Mouse (Mus musculus) gastrocnemius, postnatal 25 days (tissue): ENCODE results near the gene Aars2. TPM values are rescaled to one million over a fixed set of nuclear protein-coding genes. Genes with fewer than 3 reads are reported as not detected.

ENCODE experiments used
- DNase-seq: peaks from one replicate; pipeline ENCODE4 v3.0.0; 2022
- long read RNA-seq, 2 experiments: library from polyadenylated mRNA; stranded (forward); transcript quantifications; one replicate each; pipeline ENCODE4 v2.0.0; 2021
- total RNA-seq, 2 experiments: library from RNA; stranded (reverse); gene quantifications; 1 replicate in 1 of 2; 2 replicates in 1 of 2; pipeline ENCODE4 v1.2.3; 2021

Gene Aars2
- 10 to 100 TPM; 13.5 to 13.8 TPM for total RNA-seq
- long read RNA-seq, experiment 1, transcript Aars2-201 (22 exons, 3,349 nt), result major isoform, 16 of 38 reads
- long read RNA-seq, experiment 1, partial matches to known transcripts, result 22 of 38 reads
- long read RNA-seq, experiment 1, other reads (novel, unspliced or antisense), result 0 of 38 reads
- long read RNA-seq, experiment 2, transcript Aars2-201 (22 exons, 3,349 nt), result major isoform, 20 of 35 reads
- long read RNA-seq, experiment 2, partial matches to known transcripts, result 14 of 35 reads
- long read RNA-seq, experiment 2, other reads (novel, unspliced or antisense), result 1 of 35 reads

GRCm38 (mm10) chr17:45506700-45507189 is at the start of gene Aars2:
TSS of gene Aars2 (plus strand) at chr17:45506841.
- peak; percentile 90 for DNase-seq

- DNase-seq, result no peak
Measured at GRCm38 (mm10) chr17:45457487-45457886, 49.2 kb upstream of the Aars2 start.

- no peak for DNase-seq
Measured at GRCm38 (mm10) chr17:45458516-45458915, 48.1 kb upstream of the Aars2 start.

GRCm38 (mm10) chr17:45459062-45459461 is 47.6 kb upstream of the Aars2 start:
- DNase-seq, result no peak

- DNase-seq, result no peak
Measured at GRCm38 (mm10) chr17:45462506-45462905, 44.1 kb upstream of the Aars2 start.

GRCm38 (mm10) chr17:45464255-45464654 is 42.4 kb upstream of the Aars2 start:
- DNase-seq, result no peak

GRCm38 (mm10) chr17:45466701-45467100 is 39.9 kb upstream of the Aars2 start:
- DNase-seq, result no peak

- DNase-seq, result no peak
Measured at GRCm38 (mm10) chr17:45468302-45468701, 38.3 kb upstream of the Aars2 start.

GRCm38 (mm10) chr17:45470726-45471125 is 35.9 kb upstream of the Aars2 start:
- no peak for DNase-seq

- no peak for DNase-seq
Measured at GRCm38 (mm10) chr17:45473667-45474066, 33.0 kb upstream of the Aars2 start.

- no peak for DNase-seq
Measured at GRCm38 (mm10) chr17:45474146-45474545, 32.5 kb upstream of the Aars2 start.

- DNase-seq, result peak; percentile 29
Measured at GRCm38 (mm10) chr17:45474669-45475465, 31.8 kb upstream of the Aars2 start, which contains the start of gene Spats1. TSS of gene Spats1 (minus strand) at chr17:45475415.

- DNase-seq, result peak; percentile 51
Measured at GRCm38 (mm10) chr17:45478234-45478825, 28.3 kb upstream of the Aars2 start.

GRCm38 (mm10) chr17:45480429-45480828 is 26.2 kb upstream of the Aars2 start:
- DNase-seq, result no peak

- DNase-seq, result no peak
Measured at GRCm38 (mm10) chr17:45485581-45485980, 21.1 kb upstream of the Aars2 start.

GRCm38 (mm10) chr17:45487216-45487615 is 19.4 kb upstream of the Aars2 start:
- DNase-seq, result no peak

- peak; percentile 19 for DNase-seq
Measured at GRCm38 (mm10) chr17:45488321-45489254, 18.1 kb upstream of the Aars2 start.

- no peak for DNase-seq
Measured at GRCm38 (mm10) chr17:45489736-45490135, 16.9 kb upstream of the Aars2 start.

GRCm38 (mm10) chr17:45490532-45491154 is 16.0 kb upstream of the Aars2 start:
- DNase-seq, result no peak

- no peak for DNase-seq
Measured at GRCm38 (mm10) chr17:45495398-45495797, 11.2 kb upstream of the Aars2 start.

- no peak for DNase-seq
Measured at GRCm38 (mm10) chr17:45498397-45498796, 8.2 kb upstream of the Aars2 start.
